Mouse (Mus musculus) monocyte, adult 2 months (primary cell): Measurements from ENCODE around the gene Ambra1.

ENCODE experiments used
- DNase-seq, 2 experiments: peaks; one replicate each; pipeline ENCODE4 v3.0.0; 2022; ENCODE audit warnings: low spot score in 2 of 2, low read depth in 1 of 2

The Ambra1 gene

DNA sequence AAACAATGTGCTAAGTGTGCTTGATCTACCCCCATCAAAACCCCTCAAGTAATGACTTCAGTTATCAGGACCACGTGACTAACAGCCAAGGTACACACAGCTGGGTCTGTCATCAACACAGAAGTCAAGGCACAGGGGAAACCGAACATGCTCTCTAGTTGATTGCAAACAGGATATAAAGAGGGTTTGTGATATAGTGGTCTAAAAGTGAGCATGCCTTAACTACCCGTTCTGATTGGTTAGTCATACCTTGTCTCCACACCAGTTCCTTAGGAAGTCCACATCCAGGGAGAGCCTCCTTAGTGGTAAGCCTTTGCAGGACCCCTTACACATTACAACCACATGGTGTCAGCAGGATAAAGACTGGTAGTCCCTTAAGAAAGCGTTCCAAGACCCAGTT lies 190.2 kb downstream of the Ambra1 start:
- DNase-seq, result no peak

DNA sequence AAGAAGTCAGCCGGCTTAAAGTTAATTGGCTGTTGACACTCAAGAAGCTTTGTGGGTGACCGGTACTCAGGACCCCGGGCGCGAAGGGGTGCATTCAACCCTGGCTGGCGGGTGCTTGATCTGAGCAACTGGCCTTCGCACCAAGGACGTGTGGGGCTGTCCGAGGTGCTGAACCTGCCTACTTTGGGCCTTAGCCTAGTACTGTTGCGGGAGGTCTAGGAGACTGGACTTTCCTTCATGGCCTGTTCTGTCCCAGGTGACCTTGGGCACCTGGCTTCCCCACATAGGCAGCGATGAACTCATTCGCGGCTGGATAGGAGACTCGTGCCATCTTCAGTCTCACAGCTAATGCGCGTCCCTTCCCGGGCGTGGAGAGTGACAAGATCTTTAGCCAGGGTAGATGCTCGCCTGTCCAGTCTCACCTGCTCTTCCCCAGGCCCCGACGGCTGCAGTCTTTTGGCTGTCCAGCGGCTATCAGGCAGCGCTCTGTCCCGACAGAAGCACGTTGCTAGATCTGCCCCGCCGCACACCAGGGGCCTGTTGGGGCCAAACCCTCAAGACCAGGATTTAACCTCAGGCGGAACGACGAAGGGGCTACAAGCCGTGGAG lies 191.4 kb downstream of the Ambra1 start:
- DNase-seq, result no peak

DNA sequence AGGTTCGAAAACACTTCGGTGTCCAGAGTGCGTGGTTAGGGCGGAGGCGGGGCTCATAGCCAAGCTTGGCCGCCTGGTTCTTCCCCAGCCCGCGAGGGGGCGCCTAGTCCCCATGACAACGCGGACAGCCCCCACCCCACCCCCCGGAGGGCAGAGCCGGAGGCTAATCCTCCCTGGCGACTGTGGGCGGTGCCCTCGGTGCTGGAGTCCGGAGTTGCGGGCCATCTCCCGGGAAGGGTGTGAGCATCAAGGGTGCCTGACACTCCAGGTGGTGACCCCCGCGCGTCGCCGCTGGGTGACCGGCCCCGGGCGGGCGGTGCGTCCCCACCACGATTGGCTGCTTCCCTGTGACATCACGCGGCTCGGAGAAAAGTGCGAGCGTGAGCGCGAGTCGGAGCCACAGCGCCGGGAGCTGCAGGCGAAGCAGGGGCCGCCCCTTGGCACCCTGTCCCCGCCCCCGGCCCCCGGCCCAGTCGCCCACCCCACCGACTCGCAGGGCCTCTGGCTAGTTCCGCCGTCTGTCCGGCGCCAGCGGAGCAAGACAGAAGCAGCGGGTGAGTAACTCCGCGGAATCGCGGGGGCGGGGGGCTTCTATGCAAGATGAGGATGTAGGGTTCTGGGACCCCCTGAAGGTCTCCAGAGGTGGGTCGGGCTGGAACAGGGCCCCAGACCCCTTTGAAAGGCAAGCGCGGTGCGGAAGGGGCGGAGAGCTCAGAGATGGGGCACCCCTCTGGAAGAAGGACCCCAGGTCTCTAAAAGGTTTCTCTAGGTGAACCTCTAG lies 192.0 kb downstream of the Ambra1 start:
- no peak for DNase-seq

GRCm38 (mm10) chr2:91922586-91923414 lies 192.9 kb downstream of the Ambra1 start:
- no peak for DNase-seq

GRCm38 (mm10) chr2:91923415-91924337 lies 193.7 kb downstream of the Ambra1 start:
- DNase-seq, result no peak

- no peak for DNase-seq
Measured at GRCm38 (mm10) chr2:91924726-91925125, 194.8 kb downstream of the Ambra1 start.

GRCm38 (mm10) chr2:91925442-91925841 lies 195.5 kb downstream of the Ambra1 start:
- DNase-seq, result no peak

DNA sequence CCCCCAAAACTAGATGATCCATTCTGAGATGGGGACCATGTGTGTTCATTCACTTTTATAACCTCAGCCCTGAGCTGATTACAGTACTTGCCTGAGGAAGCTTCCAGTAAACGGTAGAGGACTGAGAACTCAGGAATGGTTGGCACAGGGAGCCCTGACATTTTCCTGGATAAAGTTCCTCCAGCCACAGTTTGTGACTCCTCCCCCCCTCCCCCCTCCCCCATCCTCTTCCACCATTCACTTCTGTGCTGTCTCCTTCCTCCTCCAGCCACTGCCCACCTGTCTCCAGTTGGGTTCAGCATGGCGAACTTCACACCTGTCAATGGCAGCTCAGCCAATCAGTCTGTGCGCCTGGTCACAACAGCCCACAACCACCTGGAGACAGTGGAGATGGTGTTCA lies 197.0 kb downstream of the Ambra1 start, which contains the start of gene Chrm4:
TSS of gene Chrm4 (plus strand) at position 301 of the 400 bp plus-strand sequence.
- no peak for DNase-seq

DNA sequence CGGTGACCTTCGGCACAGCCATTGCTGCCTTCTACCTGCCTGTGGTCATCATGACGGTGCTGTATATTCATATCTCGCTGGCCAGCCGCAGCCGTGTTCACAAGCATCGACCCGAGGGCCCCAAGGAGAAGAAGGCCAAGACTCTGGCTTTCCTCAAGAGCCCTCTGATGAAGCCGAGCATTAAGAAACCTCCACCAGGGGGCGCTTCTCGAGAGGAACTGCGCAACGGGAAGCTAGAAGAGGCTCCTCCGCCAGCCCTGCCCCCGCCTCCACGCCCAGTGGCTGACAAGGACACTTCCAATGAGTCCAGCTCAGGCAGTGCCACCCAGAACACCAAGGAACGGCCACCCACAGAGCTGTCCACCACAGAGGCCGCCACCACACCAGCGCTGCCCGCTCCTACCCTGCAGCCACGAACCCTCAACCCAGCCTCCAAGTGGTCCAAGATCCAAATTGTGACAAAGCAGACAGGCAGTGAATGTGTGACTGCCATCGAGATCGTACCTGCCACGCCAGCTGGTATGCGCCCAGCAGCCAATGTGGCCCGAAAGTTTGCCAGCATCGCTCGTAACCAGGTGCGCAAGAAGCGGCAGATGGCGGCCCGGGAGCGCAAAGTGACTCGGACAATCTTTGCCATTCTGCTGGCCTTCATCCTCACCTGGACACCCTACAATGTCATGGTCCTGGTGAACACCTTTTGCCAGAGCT lies 198.0 kb downstream of the Ambra1 start:
- DNase-seq, result peak; percentile 60 to 79

- no peak for DNase-seq
Measured at GRCm38 (mm10) chr2:91928534-91929350, 198.8 kb downstream of the Ambra1 start.

DNA sequence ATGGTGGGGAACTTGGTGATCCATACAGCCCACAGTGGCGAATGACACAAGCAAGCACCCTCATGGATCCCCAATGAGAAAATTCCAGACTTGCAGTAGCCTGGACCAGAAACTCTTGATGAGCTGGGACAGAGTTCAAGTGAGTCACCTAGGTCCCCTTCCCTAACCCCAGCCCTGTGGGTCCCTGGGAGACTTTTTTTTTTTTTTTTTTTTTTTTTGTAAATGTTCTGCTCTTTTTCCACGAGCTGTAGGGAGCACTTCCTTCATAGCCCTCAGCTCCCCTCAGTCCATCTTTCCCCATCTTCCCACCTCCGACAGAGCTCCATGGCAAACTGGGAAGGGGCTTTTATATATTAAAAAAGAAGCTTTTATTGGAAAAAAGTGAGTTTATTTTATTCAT lies 199.5 kb downstream of the Ambra1 start:
- no peak for DNase-seq

DNA sequence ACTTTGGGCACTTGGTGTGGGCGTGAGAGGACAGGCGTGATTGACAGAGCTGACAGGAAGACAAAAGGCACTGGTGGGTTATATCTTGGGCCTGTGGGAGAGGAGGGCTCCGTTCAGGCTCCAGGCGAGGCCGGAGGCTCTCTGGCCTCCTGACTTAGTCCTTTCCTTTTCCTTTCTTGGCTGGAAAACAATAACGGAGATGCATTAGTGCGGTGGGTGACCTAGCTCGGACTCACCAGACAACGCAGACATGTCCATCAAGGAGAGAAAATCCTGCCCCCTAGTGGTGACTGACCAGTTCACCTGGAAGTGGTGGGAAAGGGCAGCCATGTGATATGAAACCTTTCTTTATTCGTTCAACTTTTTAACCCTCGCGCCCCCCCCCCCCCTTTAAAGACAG lies 200.0 kb downstream of the Ambra1 start:
- no peak for DNase-seq

GRCm38 (mm10) chr2:91930761-91931291 lies 200.9 kb downstream of the Ambra1 start:
- DNase-seq, result no peak

- DNase-seq, result no peak
Measured at GRCm38 (mm10) chr2:91931328-91932159, 201.6 kb downstream of the Ambra1 start.

GRCm38 (mm10) chr2:91932160-91932711 lies 202.3 kb downstream of the Ambra1 start, which contains the start of gene Mdk:
Mdk (minus strand) TSS chr2:91932297.
- no peak for DNase-seq

- no peak for DNase-seq
Measured at GRCm38 (mm10) chr2:91932737-91933350, 202.9 kb downstream of the Ambra1 start.

GRCm38 (mm10) chr2:91933471-91933870 lies 203.5 kb downstream of the Ambra1 start:
- DNase-seq, result no peak
